Mouse (Mus musculus) brain, embryonic 14.5 days (tissue): Measurements from ENCODE around the gene Plxna1.

ENCODE experiments used
- CTCF ChIP-seq: fragments of 200-500 bp; IDR thresholded peaks from 2 replicates; pipeline ENCODE4 v1.5.1; 2012; ENCODE audit warnings: inconsistent platforms, mild to moderate bottlenecking, moderate library complexity, borderline replicate concordance; ENCODE audit not compliant: insufficient read depth, insufficient read length; ENCODE audit errors: extremely low read depth
- POLR2A ChIP-seq: fragments of 200-500 bp; IDR thresholded peaks from 2 replicates; pipeline ENCODE4 v1.6.1; 2012; ENCODE audit warnings: mild to moderate bottlenecking, inconsistent platforms, borderline replicate concordance; ENCODE audit not compliant: poor library complexity, insufficient read depth, insufficient read length, severe bottlenecking; ENCODE audit errors: extremely low read depth

DNA sequence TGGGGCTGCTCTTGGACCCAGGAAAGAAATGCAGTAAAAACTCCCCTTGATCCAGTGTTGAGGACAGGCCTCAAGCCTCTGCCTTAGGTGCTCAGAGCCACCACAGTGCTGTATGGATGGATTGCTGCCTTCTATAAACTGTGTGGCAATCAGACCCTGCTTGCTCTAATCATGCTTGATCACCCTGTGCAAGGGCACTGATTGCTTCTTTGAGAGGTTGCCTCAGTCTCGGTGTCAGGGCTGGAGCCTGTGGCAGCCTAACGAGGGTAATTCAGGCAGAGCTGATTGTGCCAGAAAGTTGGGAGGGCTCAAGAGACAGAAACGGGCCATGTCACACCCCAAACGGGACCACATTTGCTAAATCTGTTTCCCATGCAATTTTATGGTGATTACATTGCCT is 47.2 kb downstream of the Plxna1 start:
- no peak for TF ChIP-seq POLR2A
- no peak for TF ChIP-seq CTCF
